Mouse (Mus musculus) MEL (cell line): ENCODE results near the gene Cdc42bpa.

Experiments used
- CHD2 ChIP-seq: IDR thresholded peaks from 2 replicates; pipeline ENCODE4 v1.6.1; 2011; ENCODE audit warnings: low read length, improper control_type of control experiment
- CTCF ChIP-seq, 3 experiments: IDR thresholded peaks in 2 of 3; conservative IDR thresholded peaks in 1 of 3; 2 replicates each; pipeline ENCODE4 v1.5.1; 2011 to 2012; ENCODE audit warnings: low read length in 3 of 3, low read depth in 2 of 3, mild to moderate bottlenecking in 2 of 3, improper control_type of control experiment in 1 of 3, inconsistent platforms in 1 of 3, mixed read lengths in 1 of 3, moderate library complexity in 1 of 3; ENCODE audit not compliant: control insufficient read depth in 1 of 3, insufficient read depth in 1 of 3, poor library complexity in 1 of 3, severe bottlenecking in 1 of 3
- EP300 ChIP-seq, 2 experiments: IDR thresholded peaks; 2 replicates each; pipeline ENCODE4 v1.6.1; 2011; ENCODE audit warnings: improper control_type of control experiment in 2 of 2, low read length in 2 of 2, low read depth in 1 of 2, mild to moderate bottlenecking in 1 of 2
- GABPA ChIP-seq: IDR thresholded peaks from 2 replicates; pipeline ENCODE4 v1.6.1; 2012; ENCODE audit warnings: low read depth, mild to moderate bottlenecking, inconsistent platforms, low read length, improper control_type of control experiment, moderate library complexity
- MXI1 ChIP-seq: IDR thresholded peaks from 2 replicates; pipeline ENCODE4 v1.6.1; 2011; ENCODE audit warnings: mild to moderate bottlenecking, low read depth, low read length, improper control_type of control experiment
- POLR2AphosphoS2 ChIP-seq: IDR thresholded peaks from 2 replicates; pipeline ENCODE4 v1.6.1; 2011; ENCODE audit warnings: low read length, improper control_type of control experiment
- SIN3A ChIP-seq: IDR thresholded peaks from 2 replicates; pipeline ENCODE4 v1.6.1; 2012; ENCODE audit warnings: low read length, improper control_type of control experiment, inconsistent platforms
- USF2 ChIP-seq, 2 experiments: IDR thresholded peaks; 2 replicates each; pipeline ENCODE4 v1.6.1; 2011 to 2012; ENCODE audit warnings: improper control_type of control experiment in 2 of 2, low read length in 2 of 2, borderline replicate concordance in 1 of 2, inconsistent platforms in 1 of 2, low read depth in 1 of 2, mild to moderate bottlenecking in 1 of 2; ENCODE audit not compliant: insufficient read depth in 1 of 2

DNA sequence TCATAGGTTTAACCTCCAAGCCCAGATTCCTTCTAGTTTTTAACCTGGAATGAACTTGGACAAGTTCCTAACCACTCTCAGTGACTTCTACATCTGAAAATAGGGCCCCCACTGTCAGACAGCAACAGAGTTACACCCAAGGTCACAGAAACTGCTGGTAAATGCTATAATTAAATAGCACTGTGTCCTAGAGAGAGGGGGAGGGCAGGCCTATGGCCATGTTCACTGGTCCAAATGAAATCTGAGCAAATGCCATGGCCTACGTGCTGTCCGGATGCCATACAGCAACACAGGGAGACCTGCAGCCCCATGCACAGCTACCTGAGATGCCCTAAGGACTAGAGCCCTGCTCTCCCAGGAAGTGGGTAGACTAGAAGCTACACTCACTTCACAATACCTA lies 219.6 kb downstream of the Cdc42bpa start:
- TF ChIP-seq SIN3A (no peak), CHD2 (no peak), CTCF (IDR thresholded peaks at IDR 0.05 in 2 of 3, conservative IDR thresholded peaks at IDR 0.05 in 1 of 3; ENCODE audit: control insufficient read depth in 1 of 3, insufficient read depth in 1 of 3, low read depth in 2 of 3, low read length in 3 of 3, poor library complexity in 1 of 3, severe bottlenecking in 1 of 3) (no peak), EP300 (IDR thresholded peaks at IDR 0.05; ENCODE audit: low read depth in 1 of 2, low read length in 2 of 2) (no peak), POLR2AphosphoS2 (no peak), USF2 (IDR thresholded peaks at IDR 0.05; ENCODE audit: borderline replicate concordance in 1 of 2, insufficient read depth in 1 of 2, low read depth in 1 of 2, low read length in 2 of 2) (no peak), MXI1 (no peak), GABPA (no peak)
